Mouse (Mus musculus) left cerebral cortex, postnatal 25 days (tissue): ENCODE measurements around the gene Coro2b. TPM values are rescaled to one million over a fixed set of nuclear protein-coding genes. Genes with fewer than 3 reads are reported as not detected.

Experiments
- DNase-seq, 2 experiments: peaks; one replicate each; pipeline ENCODE4 v3.0.0; 2022; ENCODE audit warnings: low spot score in 2 of 2, mixed read lengths in 1 of 2
- intact Hi-C: fragments of 180-260 bp; cut with DNase I; formaldehyde crosslinking; loops from one replicate; pipeline ENCODE4 v1.15.1; 2025
- total RNA-seq, 2 experiments: library from RNA; stranded (reverse); gene quantifications; 2 replicates each; pipeline ENCODE4 v1.2.3; 2021

The Coro2b gene
- 100 to 1,000 TPM; 183 to 184 TPM for total RNA-seq

DNA sequence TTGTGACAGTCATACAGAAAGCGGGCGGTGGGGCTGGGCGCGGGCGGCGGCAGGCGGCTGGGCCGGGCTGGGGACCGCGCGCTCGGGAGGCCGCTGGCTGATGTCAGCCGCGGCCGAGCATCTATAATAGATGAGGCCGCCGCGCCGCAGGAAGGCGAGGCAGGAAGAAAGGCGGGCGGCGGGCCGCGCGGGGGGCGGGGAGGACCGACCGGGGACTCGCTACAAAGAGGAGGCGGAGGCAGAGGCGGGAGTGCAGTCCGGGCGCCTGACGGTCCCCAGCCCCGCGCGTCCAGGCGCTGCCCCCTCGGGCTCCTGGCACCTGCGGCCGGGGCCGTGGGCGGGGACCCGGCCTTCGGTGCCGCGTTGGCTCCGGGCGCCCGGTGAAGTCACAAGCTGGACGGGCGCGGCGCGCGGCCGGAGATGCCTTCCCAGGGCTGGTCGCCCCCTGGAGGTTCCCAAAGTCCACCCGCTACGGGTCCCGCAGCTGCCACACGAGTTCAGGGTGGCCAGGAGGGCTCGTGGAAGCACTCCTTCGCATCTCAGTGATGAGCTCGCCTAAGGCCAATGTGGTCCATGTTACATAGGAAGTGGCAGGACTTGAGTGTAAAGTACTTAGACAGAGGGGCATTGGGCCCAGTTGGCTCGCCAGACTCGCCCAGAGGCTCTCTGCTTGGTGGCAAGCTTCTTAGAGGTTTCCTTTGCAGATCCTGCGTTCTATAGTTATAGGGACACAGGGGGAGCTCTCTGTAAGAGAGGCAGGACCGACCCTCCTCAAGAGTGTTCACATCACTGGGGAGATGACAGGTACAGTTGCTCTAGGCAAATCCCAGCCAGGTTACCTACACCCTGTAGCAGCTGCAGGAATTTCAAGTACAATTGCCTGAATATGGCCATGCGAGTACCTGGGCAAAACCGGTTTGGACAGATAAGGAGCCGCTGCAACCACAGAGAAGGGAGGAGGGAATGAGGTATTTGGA is at the start of gene Coro2b:
Gene Coro2b, minus strand, starts transcription at position 390 of the 977 bp plus-strand sequence.
- DNase-seq, result peak; percentile 79 to 80
- intact Hi-C loops, result loop anchor here (2.0 kb wide), 1 partner anchor 60 kb away; no protein-coding TSS in a partner anchor

DNA sequence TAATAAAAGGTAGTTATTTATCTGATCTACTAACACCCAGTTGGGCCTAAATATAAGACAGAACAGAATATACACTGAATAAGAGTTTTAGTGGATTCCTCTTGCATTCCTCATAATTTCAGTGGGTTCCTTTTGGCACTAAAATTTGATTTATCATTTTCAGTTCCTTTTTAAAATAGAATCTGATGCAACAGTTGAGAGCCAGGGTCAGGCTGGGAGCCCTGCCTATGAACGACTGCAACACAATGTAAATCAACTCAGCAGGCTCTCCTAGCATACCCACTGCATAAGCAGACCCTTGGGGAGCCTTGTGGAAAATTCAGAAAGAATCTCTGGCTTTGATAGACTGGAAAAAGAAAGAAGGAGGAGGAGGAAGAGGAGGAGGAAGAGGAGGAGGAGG is 40.7 kb upstream of the Coro2b start:
- DNase-seq, result no peak
- intact Hi-C loops, result no loop called here

DNA sequence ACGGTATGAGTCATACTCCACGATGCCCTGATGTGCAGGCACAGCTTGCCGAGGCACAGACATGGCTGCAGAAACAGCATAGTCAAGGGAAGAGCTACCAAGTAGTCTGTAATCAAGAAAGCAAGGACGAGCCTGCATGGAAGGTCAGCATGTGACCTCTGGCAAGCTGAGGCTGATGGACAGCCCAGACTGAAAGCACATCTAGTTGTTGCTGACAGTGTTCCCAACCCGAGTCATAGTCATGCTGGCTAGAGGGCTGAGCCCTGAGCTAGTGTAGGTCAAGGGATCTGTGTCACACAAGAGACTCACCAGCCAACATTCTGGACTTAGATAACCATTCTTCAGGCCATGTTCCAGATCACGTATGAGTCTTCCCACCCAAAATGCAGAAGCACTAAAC is 32.3 kb upstream of the Coro2b start:
- intact Hi-C loops, result loop anchor here (5.0 kb wide), 1 partner anchor 53 kb away; no protein-coding TSS in a partner anchor
- no peak for DNase-seq

- DNase-seq, result no peak
Observed at GRCm38 (mm10) chr9:62567818-62568217, 31.0 kb upstream of the Coro2b start.

DNA sequence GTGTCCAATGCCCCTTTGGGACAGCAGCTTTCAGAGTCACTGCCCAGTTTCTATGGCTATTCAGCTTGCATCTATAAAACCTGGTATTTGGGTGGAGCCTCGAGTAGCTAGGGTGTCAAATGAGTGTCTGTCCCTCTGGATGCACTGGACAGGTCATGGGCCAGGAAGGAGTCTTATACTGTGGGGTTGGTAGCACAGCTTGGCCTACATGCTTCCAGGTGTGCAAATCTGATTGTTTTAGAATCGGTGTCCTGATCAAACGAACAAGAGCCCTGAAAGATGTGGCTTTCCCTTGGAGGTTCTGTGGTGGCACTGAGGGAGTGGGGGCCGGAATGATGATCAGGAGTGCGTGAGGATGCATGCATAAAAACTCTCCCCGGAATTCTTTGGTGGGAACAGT is 25.4 kb upstream of the Coro2b start:
- DNase-seq, result no peak
- intact Hi-C loops, result no loop called here

More at GRCm38 (mm10) chr9:62567818-62568217, 31.0 kb upstream of the Coro2b start:
- intact Hi-C loops, result loop anchor here (5.0 kb wide), 1 partner anchor 54 kb away; no protein-coding TSS in a partner anchor

- DNase-seq, result no peak
- intact Hi-C loops, result no loop called here
Observed at GRCm38 (mm10) chr9:62560432-62560831, 23.6 kb upstream of the Coro2b start.

DNA sequence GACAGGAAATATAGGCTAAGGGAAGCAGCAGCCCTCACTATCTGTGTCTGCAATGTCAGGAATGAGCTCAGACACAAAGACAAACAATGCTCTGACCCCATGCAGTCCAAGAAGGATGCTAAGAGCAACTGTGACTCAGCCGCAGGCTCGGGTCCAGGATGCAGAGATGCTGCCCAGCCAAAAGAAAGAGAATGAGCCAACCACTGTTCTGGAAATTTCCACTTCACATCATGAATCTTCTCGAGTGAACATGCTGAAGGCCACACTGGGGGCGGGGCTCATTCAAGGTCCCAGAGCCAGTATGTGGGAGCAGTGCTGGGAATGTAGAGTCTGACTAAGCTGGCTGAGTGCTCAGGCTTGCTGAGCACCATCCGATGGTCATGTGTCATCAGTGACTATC is 23.2 kb upstream of the Coro2b start:
- peak in 1 of 2 experiments; percentile 85 for DNase-seq
- intact Hi-C loops, result no loop called here

DNA sequence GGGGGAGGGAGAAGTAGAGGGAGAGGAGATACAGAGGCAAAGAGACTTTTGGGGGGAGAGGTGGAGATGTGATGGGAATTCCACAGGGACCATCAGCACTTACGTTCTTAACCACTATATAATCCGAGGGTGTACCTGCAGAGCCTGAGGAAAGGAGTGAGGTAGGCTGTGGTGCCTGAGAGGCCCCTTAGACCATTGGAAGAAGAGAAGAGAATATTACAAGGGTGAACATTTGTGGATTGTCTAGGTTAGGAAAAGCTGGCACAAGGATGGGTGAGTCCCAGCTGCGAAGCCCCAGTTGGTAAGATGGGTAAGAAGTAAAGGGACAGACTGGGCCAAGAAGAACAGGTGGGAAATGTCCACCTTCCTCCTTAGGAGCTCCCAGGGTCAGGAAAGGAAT is 22.6 kb upstream of the Coro2b start:
- no peak for DNase-seq
- intact Hi-C loops, result no loop called here

GRCm38 (mm10) chr9:62558058-62558457 is 21.2 kb upstream of the Coro2b start:
- intact Hi-C loops, result no loop called here
- no peak for DNase-seq

- intact Hi-C loops, result no loop called here
- DNase-seq, result no peak
Observed at GRCm38 (mm10) chr9:62556748-62557147, 19.9 kb upstream of the Coro2b start.

- DNase-seq, result peak; percentile 68 to 80
- intact Hi-C loops, result loop anchor here (2.0 kb wide), 1 partner anchor 269 kb away; no protein-coding TSS in a partner anchor
Observed at GRCm38 (mm10) chr9:62555258-62555856, 18.5 kb upstream of the Coro2b start.

DNA sequence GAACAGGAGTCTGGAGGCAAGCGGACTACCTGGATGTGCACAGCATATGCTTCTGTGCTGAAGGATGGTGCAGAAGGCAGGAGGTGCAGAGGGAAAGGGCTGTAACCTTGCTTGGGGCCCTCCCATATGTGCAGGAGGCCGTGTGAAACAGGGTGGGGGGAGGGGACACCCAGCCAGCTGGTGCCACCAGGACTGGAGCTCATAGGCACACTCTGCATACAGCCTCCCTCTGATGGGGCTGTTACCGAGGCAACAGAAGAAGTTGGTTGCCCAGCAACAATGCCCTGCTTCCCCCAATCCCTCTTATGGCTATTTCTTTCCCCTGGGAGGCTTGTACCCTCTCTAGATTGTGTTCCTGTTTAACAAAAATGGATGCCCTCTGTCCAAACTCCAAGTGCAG is 17.8 kb upstream of the Coro2b start:
- intact Hi-C loops, result loop anchor here (2.0 to 5.0 kb wide), 4 partner anchors 137 to 268 kb away; partner anchors contain the start of gene Anp32a
- DNase-seq, result peak; percentile 74 to 91

DNA sequence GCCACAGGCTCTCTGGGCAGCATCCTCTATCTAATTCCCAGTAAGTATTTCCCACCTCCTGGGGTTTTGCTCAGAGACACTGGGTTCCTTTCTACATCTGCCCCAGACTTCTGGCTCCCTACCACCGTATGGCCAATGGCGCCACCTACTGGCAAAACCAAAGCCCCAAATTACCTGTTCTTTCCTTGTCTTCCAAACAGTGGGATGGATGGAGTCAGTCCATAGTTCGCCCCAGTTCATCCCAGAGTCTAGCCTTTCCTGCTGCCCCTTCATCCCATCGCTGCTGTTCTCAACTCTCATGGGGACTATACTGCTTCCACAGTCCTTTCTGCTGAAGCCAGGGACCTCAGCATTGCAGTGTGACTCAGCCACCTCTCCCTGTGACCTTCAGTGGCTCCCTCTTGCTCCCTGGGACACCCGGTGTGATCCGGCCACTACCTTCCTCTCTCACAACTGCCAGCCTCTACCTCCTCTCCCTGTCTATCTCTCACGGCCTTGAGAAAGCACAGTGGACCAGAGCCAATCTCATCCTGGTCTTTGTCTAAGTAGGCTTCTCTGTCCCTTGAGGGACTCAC is 16.6 kb upstream of the Coro2b start:
- intact Hi-C loops, result loop anchor here (2.0 to 5.0 kb wide), 4 partner anchors 136 to 259 kb away; partner anchors contain the start of gene Anp32a
- peak; percentile 69 to 83 for DNase-seq

GRCm38 (mm10) chr9:62551531-62551930 is 14.7 kb upstream of the Coro2b start:
- DNase-seq, result no peak
- intact Hi-C loops, result loop anchor here (5.0 kb wide), 3 partner anchors 134 to 226 kb away; partner anchors contain the start of gene Anp32a

DNA sequence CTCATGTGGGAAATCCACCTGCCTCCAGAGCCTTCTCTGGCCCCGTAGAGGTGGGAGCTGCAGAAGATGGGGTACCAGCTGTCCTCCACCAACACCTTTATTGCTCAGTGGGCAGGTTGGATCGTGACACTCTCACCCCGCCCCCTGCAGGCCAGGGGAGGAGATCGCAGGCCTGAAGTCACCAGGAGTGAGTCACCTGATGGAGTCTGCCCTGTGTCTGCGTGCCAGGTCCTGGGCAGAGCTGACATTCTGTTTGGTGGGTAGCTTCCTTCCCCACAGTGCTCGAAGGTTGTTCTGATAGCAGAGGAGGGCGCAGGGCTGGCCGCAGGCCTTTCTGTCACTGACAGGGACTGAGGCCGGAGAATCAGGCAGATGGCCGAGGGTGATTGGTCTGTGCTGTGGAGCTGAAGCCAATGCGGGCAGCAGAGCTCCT is 13.8 kb upstream of the Coro2b start:
- intact Hi-C loops, result loop anchor here (1.0 to 5.0 kb wide), 4 partner anchors 80 to 227 kb away; partner anchors contain the start of gene Anp32a
- DNase-seq, result peak; percentile 48 to 63

DNA sequence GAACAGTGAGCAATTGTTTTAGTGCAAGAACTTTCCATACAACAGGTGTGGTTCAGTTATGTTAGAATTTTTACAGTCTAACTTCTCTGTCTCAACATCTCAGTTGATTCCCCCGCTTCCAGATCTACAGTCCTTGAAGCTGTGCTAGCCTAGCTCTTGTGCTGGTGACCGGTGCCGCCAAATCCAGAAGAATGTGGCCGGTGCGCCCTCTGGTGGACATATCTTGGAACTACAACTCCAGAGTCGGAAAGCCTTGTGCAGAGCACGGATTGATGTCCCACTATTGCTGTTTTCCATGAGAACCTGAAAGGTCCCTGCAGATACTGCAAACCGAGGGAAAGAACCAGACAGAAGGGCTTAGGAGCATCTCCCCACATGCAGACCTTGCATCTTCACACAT is 13.0 kb upstream of the Coro2b start:
- peak; percentile 96 to 98 for DNase-seq
- intact Hi-C loops, result loop anchor here (1.0 to 5.0 kb wide), 4 partner anchors 80 to 227 kb away; partner anchors contain the start of gene Anp32a

GRCm38 (mm10) chr9:62547476-62547875 is 10.6 kb upstream of the Coro2b start:
- DNase-seq, result peak in 1 of 2 experiments; percentile 4
- intact Hi-C loops, result no loop called here

- intact Hi-C loops, result loop anchor here (5.0 kb wide), 1 partner anchor 38 kb away; no protein-coding TSS in a partner anchor
- DNase-seq, result peak; percentile 58 to 89
Observed at GRCm38 (mm10) chr9:62544856-62545255, 8.0 kb upstream of the Coro2b start.

DNA sequence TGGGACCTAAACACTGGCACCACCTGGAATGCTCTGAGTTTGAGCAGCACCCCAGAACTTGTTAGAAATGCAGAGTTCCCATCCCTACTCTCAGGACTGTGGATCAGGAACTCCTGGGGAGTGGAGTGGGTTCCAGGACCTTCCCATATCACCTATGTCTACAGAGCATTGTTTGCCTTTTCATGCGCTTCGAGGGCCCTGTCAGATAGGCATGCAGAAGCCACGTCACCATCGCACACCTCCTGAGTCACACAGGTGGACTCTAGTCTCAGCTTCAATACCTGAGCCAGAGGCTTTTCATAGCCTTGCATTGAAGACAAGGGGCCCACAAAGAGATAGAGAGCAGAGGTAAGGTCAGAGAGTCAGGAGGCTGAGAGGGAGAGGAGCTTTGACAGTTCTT is 7.0 kb upstream of the Coro2b start:
- intact Hi-C loops, result loop anchor here (5.0 kb wide), 1 partner anchor 37 kb away; no protein-coding TSS in a partner anchor
- no peak for DNase-seq
